Mouse (Mus musculus) heart, adult 2 months (tissue): ENCODE results near the gene Larp1. TPM values are rescaled to one million over a fixed set of nuclear protein-coding genes. Genes with fewer than 3 reads are reported as not detected.

Experiments
- DNase-seq, 2 experiments: peaks; one replicate each; pipeline ENCODE4 v3.0.0; 2021
- H3K27ac ChIP-seq: fragments of 200-600 bp; 2 replicates; pipeline ENCODE4 v1.8.1; 2022
- H3K27me3 ChIP-seq: fragments of 200-500 bp; 2 replicates; pipeline ENCODE4 v1.6.1; 2012; ENCODE audit warnings: mild to moderate bottlenecking, low read length, inconsistent platforms, mixed read lengths; ENCODE audit not compliant: control insufficient read depth, insufficient read depth
- H3K36me3 ChIP-seq: fragments of 200-500 bp; 2 replicates; pipeline ENCODE4 v1.6.1; 2012; ENCODE audit warnings: low read length, inconsistent platforms; ENCODE audit not compliant: control insufficient read depth, insufficient read depth
- H3K4me1 ChIP-seq: fragments of 200-500 bp; 2 replicates; pipeline ENCODE4 v1.6.1; 2011; ENCODE audit warnings: low read length; ENCODE audit not compliant: control insufficient read depth, insufficient read depth
- H3K4me3 ChIP-seq: fragments of 200-600 bp; 2 replicates; pipeline ENCODE4 v1.8.1; 2022
- H3K79me2 ChIP-seq: fragments of 200-500 bp; replicated peaks from 2 replicates; pipeline ENCODE4 v1.6.1; 2012; ENCODE audit warnings: mild to moderate bottlenecking, inconsistent platforms, low read length, moderate library complexity, mixed read lengths; ENCODE audit not compliant: control insufficient read depth, insufficient read depth
- H3K9ac ChIP-seq: fragments of 200-500 bp; 2 replicates; pipeline ENCODE4 v1.6.1; 2012; ENCODE audit warnings: low read depth, mild to moderate bottlenecking, control low read depth, inconsistent platforms, low read length, mixed read lengths
- CTCF ChIP-seq: fragments of 200-600 bp; IDR thresholded peaks from 2 replicates; pipeline ENCODE4 v1.8.1; 2022; ENCODE audit warnings: antibody characterized with exemption, mild to moderate bottlenecking, moderate library complexity
- EP300 ChIP-seq: fragments of 200-500 bp; IDR thresholded peaks from 2 replicates; pipeline ENCODE4 v1.6.1; 2011; ENCODE audit warnings: low read depth, low read length, control low read depth; ENCODE audit not compliant: insufficient read depth
- POLR2A ChIP-seq: fragments of 200-500 bp; IDR thresholded peaks from 2 replicates; pipeline ENCODE4 v1.6.1; 2011; ENCODE audit warnings: mild to moderate bottlenecking, low read depth, low read length, control low read depth; ENCODE audit not compliant: insufficient read depth
- WGBS: fragments of 180-500 bp; shearing (Covaris S2); methylation state at CpG from one replicate; pipeline ENCODE4 v1.1.7; 2018; 5-methylcytosine and 5-hydroxymethylcytosine counted together
- intact Hi-C: fragments of 180-260 bp; cut with DNase I; formaldehyde crosslinking; loops from one replicate; pipeline ENCODE4 v1.15.1; 2025
- polyA plus RNA-seq: library from polyadenylated mRNA; depleted of rRNA; stranded (reverse); fragments of >200 nt; gene quantifications from 2 replicates; pipeline ENCODE4 v1.2.3, GENCODE M21; 2012
- total RNA-seq, 2 experiments: library from RNA; stranded (reverse); gene quantifications; 2 replicates each; pipeline ENCODE4 v1.2.3; 2021

Larp1 gene
- total and polyA plus RNA-seq, 3 experiments, result 26.5 to 63.4 (median 57.4) TPM

- WGBS, result 34% methylated on average over 2 of the region's 2 CpGs
- no peak for TF ChIP-seq CTCF
- no peak for TF ChIP-seq EP300
- TF ChIP-seq POLR2A, result no peak
- H3K9ac ChIP-seq, result no peak overlapping the region
- intact Hi-C loops, result no loop called here
- DNase-seq, result no peak
- H3K4me1 ChIP-seq, result peaks cover 30% of the 10 kb centered on the region
- H3K27me3 ChIP-seq, result no peaks in the 10 kb centered on the region
- H3K4me3 ChIP-seq, result no peak overlapping the region
- H3K79me2 ChIP-seq, result peaks cover 20% of the 10 kb centered on the region
- no peak overlapping the region for H3K27ac ChIP-seq
- H3K36me3 ChIP-seq, result peaks cover 21% of the 10 kb centered on the region
Observed at GRCm38 (mm10) chr11:58024671-58025070, 15.8 kb downstream of the Larp1 start.

DNA sequence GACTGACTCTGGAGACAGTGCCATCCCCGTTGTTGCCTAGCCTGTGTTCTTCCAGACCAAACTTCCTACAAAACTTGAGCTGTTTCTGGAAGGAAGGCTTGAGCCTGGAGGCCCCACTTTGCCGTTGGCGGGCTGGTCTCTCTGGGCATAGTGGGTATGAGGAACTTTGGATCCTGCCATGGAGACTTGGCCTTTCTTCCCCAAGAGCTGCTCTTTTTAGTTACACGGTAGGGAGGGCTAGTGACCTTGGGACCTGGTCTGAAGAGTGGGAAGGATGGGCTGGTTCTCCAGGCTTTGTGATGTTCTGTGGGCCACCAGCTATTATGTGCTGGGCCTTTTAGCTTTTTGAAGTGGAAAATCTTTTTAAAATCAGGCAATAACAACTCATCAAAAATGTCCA, 17.0 kb downstream of the Larp1 start:
- Histone ChIP-seq H3K27ac (no peak overlapping the region), H3K9ac (no peak overlapping the region), H3K4me1 (peaks cover 26% of the 10 kb centered on the region), H3K4me3 (no peak overlapping the region), H3K79me2 (peaks cover 21% of the 10 kb centered on the region), H3K27me3 (no peaks in the 10 kb centered on the region), H3K36me3 (peaks cover 11% of the 10 kb centered on the region)
- WGBS, result 57% methylated on average over 4 of the region's 4 CpGs
- intact Hi-C loops, result no loop called here
- no peak for DNase-seq
- no peak for TF ChIP-seq CTCF
- no peak for TF ChIP-seq POLR2A
- TF ChIP-seq EP300, result no peak

- Histone ChIP-seq H3K27ac (no peak overlapping the region), H3K9ac (no peak overlapping the region), H3K27me3 (no peaks in the 10 kb centered on the region), H3K36me3 (peaks cover 7% of the 10 kb centered on the region), H3K4me1 (peaks cover 23% of the 10 kb centered on the region), H3K4me3 (no peak overlapping the region), H3K79me2 (peaks cover 22% of the 10 kb centered on the region)
- no peak for DNase-seq
- intact Hi-C loops, result no loop called here
- 49% methylated on average over 3 of the region's 3 CpGs for WGBS
- no peak for TF ChIP-seq EP300
- TF ChIP-seq CTCF, result no peak
- no peak for TF ChIP-seq POLR2A
Observed at GRCm38 (mm10) chr11:58026337-58026736, 17.5 kb downstream of the Larp1 start.

DNA sequence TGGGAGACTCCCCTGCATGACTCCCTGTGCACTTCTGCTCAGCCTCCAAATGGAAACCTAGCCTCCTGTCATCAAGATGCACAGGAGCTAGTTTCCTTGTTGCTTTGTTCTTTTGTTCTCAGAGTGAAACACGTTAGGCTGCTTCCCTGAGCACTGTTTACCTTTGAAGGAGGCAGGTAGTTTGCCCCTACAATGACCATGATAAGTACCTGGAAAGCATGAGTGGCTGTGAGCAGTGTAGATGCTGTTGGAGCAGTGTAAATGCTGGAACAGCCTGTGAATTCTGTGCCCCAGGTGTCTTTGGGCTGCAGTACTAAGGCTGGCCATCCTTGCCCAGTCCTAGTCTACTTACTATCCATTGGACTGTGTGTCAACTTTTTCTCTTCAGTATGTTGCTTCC, 18.0 kb downstream of the Larp1 start:
- peaks cover 20% of the 10 kb centered on the region for H3K79me2 ChIP-seq
- no peak for TF ChIP-seq POLR2A
- no peak for TF ChIP-seq CTCF
- no peak for TF ChIP-seq EP300
- no peak overlapping the region for H3K4me3 ChIP-seq
- peaks cover 2% of the 10 kb centered on the region for H3K36me3 ChIP-seq
- no peaks in the 10 kb centered on the region for H3K27me3 ChIP-seq
- no peak overlapping the region for H3K9ac ChIP-seq
- WGBS, result 62% methylated on average over 1 of the region's 1 CpGs
- peaks cover 19% of the 10 kb centered on the region for H3K4me1 ChIP-seq
- no peak for DNase-seq
- H3K27ac ChIP-seq, result no peak overlapping the region
- intact Hi-C loops, result no loop called here

GRCm38 (mm10) chr11:58028981-58029380, 20.1 kb downstream of the Larp1 start:
- no peak overlapping the region for H3K9ac ChIP-seq
- 89% methylated on average over 1 of the region's 1 CpGs for WGBS
- intact Hi-C loops, result no loop called here
- H3K4me3 ChIP-seq, result no peak overlapping the region
- peaks cover 27% of the 10 kb centered on the region for H3K4me1 ChIP-seq
- H3K79me2 ChIP-seq, result peaks cover 22% of the 10 kb centered on the region
- no peak for TF ChIP-seq EP300
- TF ChIP-seq POLR2A, result no peak
- TF ChIP-seq CTCF, result no peak
- peaks cover 2% of the 10 kb centered on the region; the same call in 1 of the 2 replicates for H3K36me3 ChIP-seq
- no peak for DNase-seq
- no peak overlapping the region for H3K27ac ChIP-seq
- H3K27me3 ChIP-seq, result no peaks in the 10 kb centered on the region

- no peak overlapping the region for H3K27ac ChIP-seq
- peaks cover 28% of the 10 kb centered on the region for H3K4me1 ChIP-seq
- DNase-seq, result no peak
- peaks cover 21% of the 10 kb centered on the region for H3K79me2 ChIP-seq
- WGBS, result 66% methylated on average over 2 of the region's 2 CpGs
- TF ChIP-seq EP300 (no peak), CTCF (no peak), POLR2A (no peak)
- H3K4me3 ChIP-seq, result no peak overlapping the region
- H3K9ac ChIP-seq, result no peak overlapping the region
- peaks cover 2% of the 10 kb centered on the region; the same call in 1 of the 2 replicates for H3K36me3 ChIP-seq
- H3K27me3 ChIP-seq, result no peaks in the 10 kb centered on the region
- intact Hi-C loops, result no loop called here
Observed at GRCm38 (mm10) chr11:58029869-58030268, 21.0 kb downstream of the Larp1 start.

DNA sequence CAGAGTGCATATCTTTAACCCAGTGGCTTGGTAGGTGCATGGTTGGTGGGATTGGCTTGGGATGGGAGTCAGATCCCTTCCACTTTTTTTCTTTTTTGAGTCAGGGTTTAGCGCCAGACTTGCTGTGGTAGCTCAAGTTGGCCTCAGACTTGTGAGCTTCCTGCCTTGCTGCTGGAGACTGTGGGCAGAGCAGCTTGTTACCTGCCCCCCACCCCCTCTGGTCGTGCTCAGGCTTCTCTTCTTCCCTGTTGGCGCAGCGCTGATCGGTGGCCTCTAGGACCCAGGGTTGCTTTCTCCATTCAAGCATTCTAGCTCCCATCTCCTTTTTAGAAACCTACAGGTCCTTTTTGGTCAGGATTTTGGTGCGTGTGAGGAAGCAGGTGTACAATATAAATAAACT, 22.3 kb downstream of the Larp1 start:
- Histone ChIP-seq H3K36me3 (peaks cover 2% of the 10 kb centered on the region; the same call in 1 of the 2 replicates), H3K27me3 (no peaks in the 10 kb centered on the region), H3K4me1 (peaks cover 23% of the 10 kb centered on the region), H3K4me3 (no peak overlapping the region), H3K27ac (no peak overlapping the region), H3K79me2 (peaks cover 22% of the 10 kb centered on the region), H3K9ac (no peak overlapping the region)
- WGBS, result 72% methylated on average over 6 of the region's 6 CpGs
- intact Hi-C loops, result no loop called here
- DNase-seq, result no peak
- no peak for TF ChIP-seq CTCF
- TF ChIP-seq POLR2A, result no peak
- no peak for TF ChIP-seq EP300
